Mouse (Mus musculus) thymus, adult 2 months (tissue): ENCODE measurements at regions not wholly inside any gene's neighbourhood (a gene's known extent, or its start where the extent isn't known, plus 50 kb on each side); places are given as distances from the start of the nearest gene placed in this dataset.

Source experiments
- DNase-seq: peaks from one replicate; pipeline ENCODE4 v3.0.0; 2021
- H3K27ac ChIP-seq: fragments of 200-500 bp; 2 replicates; pipeline ENCODE4 v1.5.1; 2012; ENCODE audit warnings: low read length, control low read depth; ENCODE audit not compliant: control insufficient read depth, insufficient read depth
- H3K27me3 ChIP-seq: fragments of 200-500 bp; 2 replicates; pipeline ENCODE4 v1.6.1; 2012; ENCODE audit warnings: mild to moderate bottlenecking, low read length, moderate library complexity, mixed read lengths; ENCODE audit not compliant: control insufficient read depth, insufficient read depth
- H3K36me3 ChIP-seq: fragments of 200-500 bp; 2 replicates; pipeline ENCODE4 v1.6.1; 2012; ENCODE audit warnings: mild to moderate bottlenecking, low read length, moderate library complexity; ENCODE audit not compliant: control insufficient read depth, insufficient read depth
- H3K4me1 ChIP-seq: fragments of 200-500 bp; replicated peaks from 2 replicates; pipeline ENCODE4 v1.6.1; 2012; ENCODE audit warnings: low read length; ENCODE audit not compliant: control insufficient read depth, insufficient read depth
- H3K4me3 ChIP-seq: fragments of 200-500 bp; 2 replicates; pipeline ENCODE4 v1.5.1; 2012; ENCODE audit warnings: mild to moderate bottlenecking, low read length, control low read depth, moderate library complexity; ENCODE audit not compliant: control insufficient read depth, insufficient read depth
- CTCF ChIP-seq: fragments of 200-500 bp; IDR thresholded peaks from 2 replicates; pipeline ENCODE4 v1.5.1; 2012; ENCODE audit warnings: mild to moderate bottlenecking, control low read depth, low read length, moderate library complexity, borderline replicate concordance; ENCODE audit not compliant: control insufficient read depth, poor library complexity, insufficient read depth; ENCODE audit errors: extremely low read depth
- POLR2A ChIP-seq: fragments of 200-500 bp; IDR thresholded peaks from 2 replicates; pipeline ENCODE4 v1.6.1; 2012; ENCODE audit warnings: mild to moderate bottlenecking, low read length, control low read depth, moderate library complexity; ENCODE audit not compliant: control insufficient read depth, poor library complexity, insufficient read depth; ENCODE audit errors: extremely low read depth
- WGBS: fragments of 180-500 bp; shearing (Covaris S2); methylation state at CpG from one replicate; pipeline ENCODE4 v1.1.7; 2018; 5-methylcytosine and 5-hydroxymethylcytosine counted together

DNA sequence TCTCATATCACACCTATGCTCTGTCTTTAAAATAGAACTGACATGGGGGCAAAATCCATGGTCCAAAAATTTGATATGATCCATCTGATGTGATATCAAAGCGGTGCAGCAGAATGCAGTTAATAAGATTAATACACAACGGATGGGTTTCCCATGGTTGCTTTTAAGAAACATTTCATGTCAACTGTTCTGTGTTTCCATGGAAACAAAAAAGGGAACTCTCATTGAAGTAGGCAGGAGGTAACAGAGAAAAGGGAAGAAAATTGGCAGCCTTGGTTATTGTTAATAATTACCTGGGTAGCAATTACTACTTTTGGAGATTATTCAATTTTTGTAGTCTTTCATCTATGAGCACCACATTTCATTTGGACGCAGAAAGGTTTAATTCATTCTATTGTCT is 216.6 kb upstream of the Slc24a2 start:
- TF ChIP-seq CTCF (no peak), POLR2A (no peak)
- no peak overlapping the region for H3K4me3 ChIP-seq
- no peaks in the 10 kb centered on the region for H3K36me3 ChIP-seq
- no peaks in the 10 kb centered on the region for H3K4me1 ChIP-seq
- no peaks in the 10 kb centered on the region for H3K27me3 ChIP-seq
- WGBS, result 52% methylated on average over 3 of the region's 3 CpGs
- no peak overlapping the region for H3K27ac ChIP-seq
- no peak for DNase-seq

- DNase-seq, result no peak
- Histone ChIP-seq H3K27me3 (no peaks in the 10 kb centered on the region), H3K4me1 (no peaks in the 10 kb centered on the region), H3K36me3 (no peaks in the 10 kb centered on the region), H3K27ac (no peak overlapping the region), H3K4me3 (no peak overlapping the region)
- TF ChIP-seq POLR2A, result no peak
- TF ChIP-seq CTCF, result no peak
- WGBS, result 9% methylated on average over 4 of the region's 4 CpGs
Measured at GRCm38 (mm10) chr4:87434136-87434535, 203.9 kb upstream of the Slc24a2 start.

DNA sequence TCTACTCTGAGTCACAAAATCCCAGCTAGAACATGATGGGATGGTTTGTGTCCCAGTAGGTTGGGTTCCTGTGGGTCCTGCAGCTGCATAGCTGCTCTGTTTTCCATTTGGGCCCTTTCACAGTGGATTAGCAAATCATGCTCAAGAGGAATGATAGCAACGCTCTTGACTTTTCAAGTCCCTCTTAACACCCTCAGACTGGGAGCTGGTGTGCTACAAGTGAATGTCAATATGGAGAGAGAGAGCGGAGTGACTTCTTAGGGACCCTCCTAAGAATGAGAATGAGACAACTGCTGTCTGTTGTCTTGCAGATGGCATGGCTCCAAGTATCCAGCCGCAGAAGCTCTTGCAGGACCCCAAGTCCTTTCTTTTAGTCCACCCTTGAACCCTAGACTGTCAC is 198.1 kb upstream of the Slc24a2 start:
- no peak overlapping the region for H3K27ac ChIP-seq
- no peak for TF ChIP-seq CTCF
- TF ChIP-seq POLR2A, result no peak
- no peak for DNase-seq
- H3K4me1 ChIP-seq, result no peaks in the 10 kb centered on the region
- H3K27me3 ChIP-seq, result no peaks in the 10 kb centered on the region
- no peak overlapping the region for H3K4me3 ChIP-seq
- 94% methylated on average over 3 of the region's 3 CpGs for WGBS
- no peaks in the 10 kb centered on the region for H3K36me3 ChIP-seq

- no peak overlapping the region for H3K27ac ChIP-seq
- no peaks in the 10 kb centered on the region; the same call in 1 of the 2 replicates for H3K4me1 ChIP-seq
- H3K36me3 ChIP-seq, result no peaks in the 10 kb centered on the region
- H3K4me3 ChIP-seq, result no peak overlapping the region
- DNase-seq, result no peak
- no peak for TF ChIP-seq CTCF
- no peaks in the 10 kb centered on the region for H3K27me3 ChIP-seq
- 93% methylated on average over 1 of the region's 1 CpGs for WGBS
Measured at GRCm38 (mm10) chr4:87424066-87424465, 193.8 kb upstream of the Slc24a2 start.

DNA sequence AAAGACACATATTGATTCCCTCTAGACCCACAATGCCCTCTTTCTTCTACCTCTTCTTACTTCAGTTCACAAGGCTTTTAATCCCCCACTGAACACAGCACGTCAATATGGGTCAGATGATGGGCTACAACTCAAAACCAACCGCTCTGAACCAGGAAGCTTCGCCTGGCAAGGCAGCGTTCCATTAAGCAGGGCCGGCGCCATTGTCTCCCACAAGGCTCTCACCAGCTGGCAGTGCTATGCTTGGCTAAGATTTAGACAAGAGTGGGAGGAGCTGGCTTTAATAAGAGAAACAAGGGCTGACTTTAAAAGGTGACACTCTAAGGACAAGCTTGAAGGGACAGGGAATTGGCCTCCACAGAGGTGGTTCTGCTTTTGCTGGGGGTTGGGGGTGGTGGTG is 192.3 kb upstream of the Slc24a2 start:
- 90% methylated on average over 6 of the region's 6 CpGs for WGBS
- no peak for DNase-seq
- Histone ChIP-seq H3K27ac (no peak overlapping the region), H3K27me3 (no peaks in the 10 kb centered on the region), H3K4me1 (no peaks in the 10 kb centered on the region; the same call in 1 of the 2 replicates), H3K4me3 (no peak overlapping the region), H3K36me3 (no peaks in the 10 kb centered on the region)
- no peak for TF ChIP-seq CTCF
- no peak for TF ChIP-seq POLR2A

DNA sequence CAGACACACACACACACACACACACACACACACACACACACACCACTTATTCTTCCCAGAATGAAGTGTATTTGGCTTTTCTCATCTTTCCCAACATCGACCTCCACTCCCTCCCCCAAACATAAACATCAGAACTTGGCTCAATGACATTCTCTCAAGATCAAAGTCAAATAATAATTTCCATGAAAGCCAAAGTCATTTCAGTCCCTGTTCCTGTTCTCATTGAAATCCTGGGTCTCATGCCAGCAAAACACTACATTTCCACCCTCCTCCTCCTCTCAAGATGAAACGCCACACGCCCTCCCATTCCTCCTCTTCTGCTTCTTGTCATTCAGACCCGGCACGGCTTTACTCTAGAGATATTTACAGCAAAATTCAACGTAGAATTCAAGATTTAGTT is 173.1 kb upstream of the Slc24a2 start:
- 85% methylated on average over 6 of the region's 6 CpGs for WGBS
- Histone ChIP-seq H3K4me3 (no peak overlapping the region), H3K27me3 (no peaks in the 10 kb centered on the region), H3K36me3 (no peaks in the 10 kb centered on the region), H3K4me1 (no peaks in the 10 kb centered on the region), H3K27ac (no peak overlapping the region)
- no peak for DNase-seq
- TF ChIP-seq CTCF, result no peak
- no peak for TF ChIP-seq POLR2A

DNA sequence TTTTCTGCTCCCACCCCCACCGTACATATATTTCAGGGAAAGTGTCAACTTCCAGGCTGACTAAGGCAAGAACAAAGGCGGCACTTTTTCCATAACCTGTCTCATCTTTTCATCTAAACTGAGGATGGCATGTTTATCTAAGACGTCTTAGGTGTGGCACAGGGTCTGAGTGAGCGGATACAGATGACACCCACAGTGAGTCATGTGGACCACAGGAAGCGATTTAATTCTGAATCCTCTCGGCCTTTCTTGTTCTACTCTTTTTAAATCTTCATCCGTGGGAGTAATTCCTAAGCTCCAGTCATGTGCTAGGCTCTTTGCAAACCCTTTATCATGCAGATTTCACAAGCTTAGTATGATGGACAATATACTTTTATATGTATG is 171.9 kb upstream of the Slc24a2 start:
- no peaks in the 10 kb centered on the region for H3K36me3 ChIP-seq
- H3K27ac ChIP-seq, result no peak overlapping the region
- WGBS, result 92% methylated on average over 7 of the region's 7 CpGs

More for the DNA sequence above, 171.9 kb upstream of the Slc24a2 start:
- TF ChIP-seq POLR2A, result no peak
- TF ChIP-seq CTCF, result no peak
- DNase-seq, result no peak
- no peaks in the 10 kb centered on the region for H3K4me1 ChIP-seq
- H3K4me3 ChIP-seq, result no peak overlapping the region
- no peaks in the 10 kb centered on the region for H3K27me3 ChIP-seq
